Comparison of ENCODE assay signal across 7 mouse cellular contexts in the genomic region with DNA sequence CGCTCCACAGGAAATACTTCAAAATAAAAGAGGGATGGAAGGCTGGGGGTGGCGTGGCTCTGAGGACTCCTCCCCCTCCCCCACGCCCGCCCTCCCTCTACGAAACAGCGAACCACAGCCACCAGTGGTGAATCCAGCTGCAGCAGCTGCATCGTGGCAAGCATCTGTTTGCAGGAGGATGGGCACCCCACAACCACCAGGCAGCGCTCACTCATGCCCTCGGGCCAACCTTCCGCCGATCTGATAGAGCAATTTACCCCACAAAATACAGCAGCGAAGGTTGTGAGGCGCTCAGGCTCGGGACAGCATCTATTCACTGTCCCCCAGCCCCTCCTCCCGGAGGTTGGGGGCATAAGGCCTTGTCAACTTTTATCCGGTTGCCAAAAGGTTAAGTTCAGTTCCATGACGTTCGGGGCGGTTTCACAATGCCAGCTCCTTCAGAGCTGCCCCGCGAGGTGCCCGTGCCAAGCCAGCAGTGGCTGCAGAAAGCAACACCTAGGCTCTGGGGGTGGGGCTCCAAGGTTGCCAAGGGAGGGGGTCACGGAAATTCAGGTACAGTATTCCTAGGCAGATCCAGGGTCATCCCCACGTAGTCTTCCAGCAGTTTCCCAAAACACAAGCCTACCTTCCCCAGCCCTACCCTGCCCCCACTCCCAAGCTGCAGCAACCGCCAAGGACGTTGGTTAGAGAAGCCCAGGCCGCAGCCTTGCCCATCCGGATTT. TPM values are rescaled to one million over a fixed set of nuclear protein-coding genes. Genes with fewer than 3 reads are reported as not detected.
DNase-seq lines count a peak whose midpoint lies in the region; ATAC-seq and TF ChIP-seq lines count a peak whose summit lies in the region.

No protein-coding gene starts in this region.

- no peak for DNase-seq in CH12.LX (ENCODE audit: extremely low read depth)
- peak; percentile 53 to 58 for DNase-seq in adrenal gland, adult 18-20 months (ENCODE audit: low spot score in 2 of 2)
- no peak for DNase-seq in hindbrain, embryonic 10.5 days (ENCODE audit: low spot score)
- peak in 1 of 2 experiments; percentile 47 for DNase-seq in layer of hippocampus, adult 2 months (ENCODE audit: low spot score in 2 of 2)
- DNase-seq in lung, postnatal 25 days (ENCODE audit: low spot score) = peak; percentile 82
- peak; percentile 39 to 50 for DNase-seq in spleen, adult 18-20 months

- no peaks in the 10 kb centered on the region for H3K9me3 ChIP-seq in CH12.LX (replicated peaks; ENCODE audit: low read length)
- no peaks in the 10 kb centered on the region for H3K9me3 ChIP-seq in embryonic facial prominence, embryonic 12.5 days
- H3K9me3 ChIP-seq in hindbrain, embryonic 10.5 days = no peaks in the 10 kb centered on the region

- TF ChIP-seq POLR2A in CH12.LX (IDR thresholded peaks at IDR 0.05; ENCODE audit: low read depth, low read length) = no peak

- WGBS in embryonic facial prominence, embryonic 12.5 days = 2% methylated on average over 28 of the region's 28 CpGs
- 2% methylated on average over 28 of the region's 28 CpGs for WGBS in hindbrain, embryonic 10.5 days

- dilution Hi-C loops in CH12.LX (cut with MboI; ENCODE audit: extremely low pct_ligation_motif_present, extremely low pct_unique_long_range_greater_than_20kb, low sequenced_read_pairs) = no loop called here

- no peak for TF ChIP-seq EP300 in CH12.LX (IDR thresholded peaks at IDR 0.05; ENCODE audit: low read length)

- 0 out of 2 replicates have a peak overlapping the region, but pooled peaks have one; percentile 11 for H3K27ac ChIP-seq in CH12.LX (ENCODE audit: insufficient read depth, low read depth)
- H3K27ac ChIP-seq in embryonic facial prominence, embryonic 12.5 days = no peak overlapping the region
- 0 out of 2 replicates have a peak overlapping the region, but pooled peaks have one; percentile 41 for H3K27ac ChIP-seq in hindbrain, embryonic 10.5 days
- peak overlapping the region; percentile 99 for H3K27ac ChIP-seq in layer of hippocampus, adult 2 months

- in situ Hi-C loops in CH12.LX (cut with MboI; ENCODE audit: low pct_ligation_motif_present, low pct_unique_long_range_greater_than_20kb, low sequenced_read_pairs) = no loop called here

- peak overlapping the region; percentile 89 for H3K9ac ChIP-seq in CH12.LX (ENCODE audit: insufficient read depth, low read depth)
- H3K9ac ChIP-seq in embryonic facial prominence, embryonic 12.5 days = peak overlapping the region; percentile 88

- H3K4me1 ChIP-seq in CH12.LX (ENCODE audit: control insufficient read depth in 1 of 2, insufficient read depth in 2 of 2) = peaks cover 39 to 82% of the 10 kb centered on the region in 2 experiments
- H3K4me1 ChIP-seq in embryonic facial prominence, embryonic 12.5 days = peaks cover 69% of the 10 kb centered on the region
- H3K4me1 ChIP-seq in hindbrain, embryonic 10.5 days (replicated peaks) = peaks cover 90% of the 10 kb centered on the region

- no peak; the same call in 1 of the 2 replicates for TF ChIP-seq RAD21 in CH12.LX (IDR thresholded peaks at IDR 0.05; ENCODE audit: low read depth, low read length)

- TF ChIP-seq CTCF in CH12.LX (conservative IDR thresholded peaks at IDR 0.05 in 1 of 2, IDR thresholded peaks at IDR 0.05 in 1 of 2; ENCODE audit: low read depth in 2 of 2, low read length in 2 of 2) = peak in 1 of 2 experiments; percentile 13; a peak in 2 of 4 replicates
- no peak for TF ChIP-seq CTCF in layer of hippocampus, adult 2 months (conservative IDR thresholded peaks at IDR 0.05)

- peaks cover 18% of the 10 kb centered on the region for H3K27me3 ChIP-seq in CH12.LX (replicated peaks)
- H3K27me3 ChIP-seq in embryonic facial prominence, embryonic 12.5 days = peaks cover 68% of the 10 kb centered on the region
- H3K27me3 ChIP-seq in hindbrain, embryonic 10.5 days (ENCODE audit: insufficient read depth, poor library complexity, severe bottlenecking) = peaks cover 87% of the 10 kb centered on the region

- H3K4me2 ChIP-seq in CH12.LX (ENCODE audit: insufficient read depth, low read depth, poor library complexity, severe bottlenecking) = peak overlapping the region; percentile 75
- H3K4me2 ChIP-seq in embryonic facial prominence, embryonic 12.5 days (replicated peaks) = peak overlapping the region; percentile 85

- peaks cover 51 to 60% of the 10 kb centered on the region in 2 experiments for H3K36me3 ChIP-seq in CH12.LX (replicated peaks in 1 of 2; ENCODE audit: control insufficient read depth in 1 of 2, insufficient read depth in 1 of 2, low read length in 1 of 2)
- peaks cover 26% of the 10 kb centered on the region for H3K36me3 ChIP-seq in embryonic facial prominence, embryonic 12.5 days
- H3K36me3 ChIP-seq in hindbrain, embryonic 10.5 days = peaks cover 11% of the 10 kb centered on the region

- peaks cover 56% of the 10 kb centered on the region for H3K79me2 ChIP-seq in CH12.LX (replicated peaks; ENCODE audit: control insufficient read depth, extremely low read depth, insufficient read depth, poor library complexity, severe bottlenecking)

- peak overlapping the region; percentile 83 to 97 (median 93) for H3K4me3 ChIP-seq in CH12.LX (replicated peaks in 1 of 3; ENCODE audit: low read depth in 2 of 3, low read length in 2 of 3, poor library complexity in 1 of 3)
- H3K4me3 ChIP-seq in embryonic facial prominence, embryonic 12.5 days = peak overlapping the region; percentile 88
- peak overlapping the region; percentile 88 for H3K4me3 ChIP-seq in hindbrain, embryonic 10.5 days
- H3K4me3 ChIP-seq in layer of hippocampus, adult 2 months = peak overlapping the region; percentile 82

- ATAC-seq in embryonic facial prominence, embryonic 12.5 days (ENCODE audit: insufficient number of reproducible peaks, insufficient read depth, low FRiP score, low TSS enrichment) = no peak

TF ChIP-seq in CH12.LX, 34 proteins besides CTCF, POLR2A, EP300 and RAD21:
- TF ChIP-seq ZC3H11A (IDR thresholded peaks at IDR 0.05; ENCODE audit: low read depth, low read length) (no peak), GABPA (IDR thresholded peaks at IDR 0.05; ENCODE audit: insufficient replicate concordance, low read depth, low read length) (no peak), PAX5 (IDR thresholded peaks at IDR 0.05; ENCODE audit: low read length) (no peak), HCFC1 (IDR thresholded peaks at IDR 0.05; ENCODE audit: low read depth, low read length) (no peak), POLR2AphosphoS2 (IDR thresholded peaks at IDR 0.05; ENCODE audit: low read depth, low read length) (no peak), CHD1 (IDR thresholded peaks at IDR 0.05; ENCODE audit: low read depth, low read length) (no peak), BHLHE40 (IDR thresholded peaks at IDR 0.05; ENCODE audit: low read depth, low read length) (peak; percentile 14; the same call in 1 of the 2 replicates), MAX (IDR thresholded peaks at IDR 0.05; ENCODE audit: low read length) (0 out of 2 replicates have a peak, but pooled peaks have one; percentile 30), ETS1 (conservative IDR thresholded peaks at IDR 0.05; ENCODE audit: low read depth, low read length) (no peak), CHD2 (IDR thresholded peaks at IDR 0.05; ENCODE audit: low read length) (no peak; the same call in 1 of the 2 replicates), TCF12 (IDR thresholded peaks at IDR 0.05; ENCODE audit: low read depth, low read length) (peak; percentile 34; the same call in 1 of the 2 replicates), ZMIZ1 (IDR thresholded peaks at IDR 0.05; ENCODE audit: low read depth, low read length) (peak; percentile 25; the same call in 1 of the 2 replicates), MAZ (IDR thresholded peaks at IDR 0.05; ENCODE audit: low read depth, low read length) (0 out of 2 replicates have a peak, but pooled peaks have one; percentile 19), MXI1 (IDR thresholded peaks at IDR 0.05; ENCODE audit: low read depth, low read length) (peak; percentile 20; the same call in 1 of the 2 replicates), IRF4 (IDR thresholded peaks at IDR 0.05; ENCODE audit: low read depth, low read length) (0 out of 2 replicates have a peak, but pooled peaks have one; percentile 6), ELF1 (IDR thresholded peaks at IDR 0.05; ENCODE audit: low read depth, low read length) (no peak), SMC3 (IDR thresholded peaks at IDR 0.05; ENCODE audit: low read depth, low read length) (0 out of 2 replicates have a peak, but pooled peaks have one; percentile 5), MYC (IDR thresholded peaks at IDR 0.05; ENCODE audit: low read depth, low read length) (peak; percentile 12; the same call in 1 of the 2 replicates), MAFK (IDR thresholded peaks at IDR 0.05; ENCODE audit: insufficient replicate concordance, low read length) (no peak), USF1 (IDR thresholded peaks at IDR 0.05; ENCODE audit: low read depth, low read length) (no peak), KAT2A (IDR thresholded peaks at IDR 0.05; ENCODE audit: insufficient replicate concordance, low read length) (no peak), UBTF (IDR thresholded peaks at IDR 0.05; ENCODE audit: low read depth, low read length) (0 out of 2 replicates have a peak, but pooled peaks have one; percentile 0), E2F4 (IDR thresholded peaks at IDR 0.05; ENCODE audit: insufficient replicate concordance, low read depth, low read length) (no peak), NELFE (IDR thresholded peaks at IDR 0.05; ENCODE audit: low read depth, low read length) (no peak)

RNA-seq across cellular contexts. Expression of gene Cbx4, which starts 2.1 kb away (rescaled TPM):
- total RNA-seq in CH12.LX (2012; rRNA removed) (30.6 and 40.4 TPM in 2 replicates), CH12.LX (2014; rRNA removed) (11.4 and 15.0 TPM in 2 replicates)
- 26.0 and 29.8 TPM in 2 replicates for polyA plus RNA-seq in CH12.LX (2012; ENCODE audit: insufficient read length, low read depth)
- 100 to 1,000 TPM; 115 to 163 TPM for total RNA-seq in adrenal gland, adult 18-20 months (2021)
- polyA plus RNA-seq in embryonic facial prominence, embryonic 12.5 days (2016; fragmentation: Nextera tagmentation; extraction: Ambion mirVana) = 11.7 and 12.3 TPM in 2 replicates
- 4.4 and 8.2 TPM in 2 replicates for polyA plus RNA-seq in hindbrain, embryonic 10.5 days (2016; fragmentation: Nextera tagmentation; extraction: Ambion mirVana)
- total RNA-seq in layer of hippocampus, adult 2 months (2021) = 10 to 100 TPM; 53.7 to 60.4 TPM

RNA-seq across cellular contexts. Expression of gene Cbx8, which starts 43.1 kb away (rescaled TPM):
- 8.5 and 10.2 TPM in 2 replicates for total RNA-seq in CH12.LX (2012; rRNA removed)
- 6.2 and 7.7 TPM in 2 replicates for total RNA-seq in CH12.LX (2014; rRNA removed)
- 6.0 and 7.5 TPM in 2 replicates for polyA plus RNA-seq in CH12.LX (2012; ENCODE audit: insufficient read length, low read depth)
- 10 to 100 TPM; 12.2 to 16.7 TPM for total RNA-seq in adrenal gland, adult 18-20 months (2021)
- 9.4 and 10.8 TPM in 2 replicates for polyA plus RNA-seq in embryonic facial prominence, embryonic 12.5 days (2016; fragmentation: Nextera tagmentation; extraction: Ambion mirVana)
- polyA plus RNA-seq in hindbrain, embryonic 10.5 days (2016; fragmentation: Nextera tagmentation; extraction: Ambion mirVana) = 11.2 and 13.0 TPM in 2 replicates
- 10 to 100 TPM; 10.2 to 11.3 TPM for total RNA-seq in layer of hippocampus, adult 2 months (2021)

Comparison
In these comparisons a context has a peak if more than half of its experiments do, and no peak if none do; other contexts are left out.
1. DNase-seq: peak in adrenal gland, adult 18-20 months (2 of 2), lung, postnatal 25 days (single experiment) and spleen, adult 18-20 months (2 of 2); none in CH12.LX (single experiment) and hindbrain, embryonic 10.5 days (single experiment).
2. Peak in every context shown above with its lines, with median percentiles within 50 percentile points of each other: H3K4me3 ChIP-seq.